Mouse (Mus musculus) bone marrow, adult 2 months (tissue): Measurements from ENCODE around the gene Tnfaip1. TPM values are rescaled to one million over a fixed set of nuclear protein-coding genes. Genes with fewer than 3 reads are reported as not detected.

Experiments used
- H3K27ac ChIP-seq: fragments of 200-500 bp; 2 replicates; pipeline ENCODE4 v1.5.1; 2012; ENCODE audit warnings: low read depth, mild to moderate bottlenecking, control low read depth, inconsistent platforms, low read length; ENCODE audit not compliant: control insufficient read depth, poor library complexity, insufficient read depth
- H3K4me1 ChIP-seq: fragments of 200-500 bp; 2 replicates; pipeline ENCODE4 v1.6.1; 2011; ENCODE audit warnings: low read length; ENCODE audit not compliant: control insufficient read depth, insufficient read depth
- H3K4me3 ChIP-seq: fragments of 200-500 bp; replicated peaks from 2 replicates; pipeline ENCODE3; 2011; ENCODE audit warnings: mild to moderate bottlenecking, low read depth, low read length, control low read depth; ENCODE audit not compliant: control insufficient read depth
- CTCF ChIP-seq: fragments of 200-500 bp; IDR thresholded peaks from 2 replicates; pipeline ENCODE4 v1.5.1; 2011; ENCODE audit warnings: low read length, control low read depth; ENCODE audit not compliant: control insufficient read depth, insufficient read depth
- POLR2A ChIP-seq: fragments of 200-500 bp; IDR thresholded peaks from 2 replicates; pipeline ENCODE4 v1.6.1; 2011; ENCODE audit warnings: low read depth, mild to moderate bottlenecking, control low read depth, low read length, borderline replicate concordance; ENCODE audit not compliant: control insufficient read depth
- WGBS: fragments of 180-500 bp; shearing (Covaris S2); methylation state at CpG from one replicate; pipeline ENCODE4 v1.1.7; 2018; 5-methylcytosine and 5-hydroxymethylcytosine counted together
- polyA plus RNA-seq: library from polyadenylated mRNA; stranded (reverse); fragments of >200 nt; gene quantifications from 2 replicates; pipeline ENCODE4 v1.2.4, GENCODE M21; 2011; ENCODE audit warnings: low replicate concordance; ENCODE audit not compliant: missing spikeins, insufficient read depth, insufficient read length

Gene Tnfaip1
- polyA plus RNA-seq, 1 experiment, result 11.7 TPM

- no peak for TF ChIP-seq POLR2A
- TF ChIP-seq CTCF, result no peak
- no peaks in the 10 kb centered on the region for H3K4me1 ChIP-seq
- 74% methylated on average over 9 of the region's 9 CpGs for WGBS
- no peak overlapping the region for H3K4me3 ChIP-seq
- no peak overlapping the region for H3K27ac ChIP-seq
These were observed 35.4 kb downstream of the Tnfaip1 start for GRCm38 (mm10) chr11:78500623-78501202.

- WGBS, result 55% methylated on average over 16 of the region's 16 CpGs
- Histone ChIP-seq H3K4me3 (no peak overlapping the region), H3K4me1 (no peaks in the 10 kb centered on the region), H3K27ac (no peak overlapping the region)
- no peak for TF ChIP-seq CTCF
- no peak for TF ChIP-seq POLR2A
These were observed 36.6 kb downstream of the Tnfaip1 start for GRCm38 (mm10) chr11:78499543-78499942.

- Histone ChIP-seq H3K4me1 (no peaks in the 10 kb centered on the region), H3K27ac (no peak within 1 kb of the TSS), H3K4me3 (no peak within 1 kb of the TSS)
- WGBS, result 72% methylated on average over 7 of the region's 7 CpGs
- TF ChIP-seq POLR2A (no peak), CTCF (no peak)
These were observed 37.1 kb downstream of the Tnfaip1 start, which contains the start of gene Vtn for GRCm38 (mm10) chr11:78499004-78499403. Gene Vtn (plus strand): TSS chr11:78499091.

GRCm38 (mm10) chr11:78497544-78498522 lies 38.3 kb downstream of the Tnfaip1 start, which contains the start of gene Sarm1:
Gene Sarm1 (minus strand): TSS chr11:78497754.
- 3% methylated on average over 36 of the region's 36 CpGs for WGBS
- TF ChIP-seq POLR2A (no peak), CTCF (no peak)
- Histone ChIP-seq H3K27ac (no peak within 1 kb of the TSS), H3K4me1 (no peaks in the 10 kb centered on the region), H3K4me3 (peak within 1 kb of the TSS; percentile 36)

- Histone ChIP-seq H3K4me1 (no peaks in the 10 kb centered on the region), H3K4me3 (peak overlapping the region; percentile 18), H3K27ac (no peak overlapping the region)
- TF ChIP-seq CTCF (no peak), POLR2A (no peak)
- WGBS, result 2% methylated on average over 44 of the region's 44 CpGs
These were observed 39.0 kb downstream of the Tnfaip1 start for GRCm38 (mm10) chr11:78497071-78497541.

GRCm38 (mm10) chr11:78495904-78496303 lies 40.2 kb downstream of the Tnfaip1 start:
- H3K4me1 ChIP-seq, result no peaks in the 10 kb centered on the region
- no peak overlapping the region for H3K27ac ChIP-seq
- no peak overlapping the region for H3K4me3 ChIP-seq
- 9% methylated on average over 6 of the region's 6 CpGs for WGBS
- TF ChIP-seq CTCF (no peak), POLR2A (no peak)

- no peak for TF ChIP-seq POLR2A
- no peak for TF ChIP-seq CTCF
- Histone ChIP-seq H3K4me1 (no peaks in the 10 kb centered on the region; the same call in 1 of the 2 replicates), H3K27ac (no peak overlapping the region), H3K4me3 (no peak overlapping the region)
- 9% methylated on average over 48 of the region's 48 CpGs for WGBS
These were observed 45.3 kb downstream of the Tnfaip1 start for GRCm38 (mm10) chr11:78490781-78491241.

- no peaks in the 10 kb centered on the region; the same call in 1 of the 2 replicates for H3K4me1 ChIP-seq
- TF ChIP-seq POLR2A (no peak), CTCF (peak; percentile 79)
- no peak overlapping the region for H3K4me3 ChIP-seq
- WGBS, result 1% methylated on average over 8 of the region's 8 CpGs
- no peak overlapping the region for H3K27ac ChIP-seq
These were observed 48.0 kb downstream of the Tnfaip1 start for GRCm38 (mm10) chr11:78488168-78488567.
